Mouse (Mus musculus) heart, adult 2 months (tissue): ENCODE results near the gene Daam1. TPM values are rescaled to one million over a fixed set of nuclear protein-coding genes. Genes with fewer than 3 reads are reported as not detected.
A peak's percentile ranks its signal among the peaks of the same experiment; 100 is the strongest.

Source experiments
- DNase-seq, 2 experiments: peaks; one replicate each; pipeline ENCODE4 v3.0.0; 2021
- H3K27ac ChIP-seq: fragments of 200-600 bp; 2 replicates; pipeline ENCODE4 v1.8.1; 2022
- H3K27me3 ChIP-seq: fragments of 200-500 bp; 2 replicates; pipeline ENCODE4 v1.6.1; 2012; ENCODE audit warnings: mild to moderate bottlenecking, low read length, inconsistent platforms, mixed read lengths; ENCODE audit not compliant: control insufficient read depth, insufficient read depth
- H3K36me3 ChIP-seq: fragments of 200-500 bp; 2 replicates; pipeline ENCODE4 v1.6.1; 2012; ENCODE audit warnings: low read length, inconsistent platforms; ENCODE audit not compliant: control insufficient read depth, insufficient read depth
- H3K4me1 ChIP-seq: fragments of 200-500 bp; 2 replicates; pipeline ENCODE4 v1.6.1; 2011; ENCODE audit warnings: low read length; ENCODE audit not compliant: control insufficient read depth, insufficient read depth
- H3K4me3 ChIP-seq: fragments of 200-600 bp; 2 replicates; pipeline ENCODE4 v1.8.1; 2022
- H3K79me2 ChIP-seq: fragments of 200-500 bp; replicated peaks from 2 replicates; pipeline ENCODE4 v1.6.1; 2012; ENCODE audit warnings: mild to moderate bottlenecking, inconsistent platforms, low read length, moderate library complexity, mixed read lengths; ENCODE audit not compliant: control insufficient read depth, insufficient read depth
- H3K9ac ChIP-seq: fragments of 200-500 bp; 2 replicates; pipeline ENCODE4 v1.6.1; 2012; ENCODE audit warnings: low read depth, mild to moderate bottlenecking, control low read depth, inconsistent platforms, low read length, mixed read lengths
- CTCF ChIP-seq: fragments of 200-600 bp; IDR thresholded peaks from 2 replicates; pipeline ENCODE4 v1.8.1; 2022; ENCODE audit warnings: antibody characterized with exemption, mild to moderate bottlenecking, moderate library complexity
- EP300 ChIP-seq: fragments of 200-500 bp; IDR thresholded peaks from 2 replicates; pipeline ENCODE4 v1.6.1; 2011; ENCODE audit warnings: low read depth, low read length, control low read depth; ENCODE audit not compliant: insufficient read depth
- POLR2A ChIP-seq: fragments of 200-500 bp; IDR thresholded peaks from 2 replicates; pipeline ENCODE4 v1.6.1; 2011; ENCODE audit warnings: mild to moderate bottlenecking, low read depth, low read length, control low read depth; ENCODE audit not compliant: insufficient read depth
- WGBS: fragments of 180-500 bp; shearing (Covaris S2); methylation state at CpG from one replicate; pipeline ENCODE4 v1.1.7; 2018; 5-methylcytosine and 5-hydroxymethylcytosine counted together
- intact Hi-C: fragments of 180-260 bp; cut with DNase I; formaldehyde crosslinking; loops from one replicate; pipeline ENCODE4 v1.15.1; 2025
- polyA plus RNA-seq: library from polyadenylated mRNA; depleted of rRNA; stranded (reverse); fragments of >200 nt; gene quantifications from 2 replicates; pipeline ENCODE4 v1.2.3, GENCODE M21; 2012
- total RNA-seq, 2 experiments: library from RNA; stranded (reverse); gene quantifications; 2 replicates each; pipeline ENCODE4 v1.2.3; 2021

The Daam1 gene
- total and polyA plus RNA-seq, 3 experiments, result 13.1 to 77.6 (median 67.2) TPM

- H3K36me3 ChIP-seq, result no peaks in the 10 kb centered on the region
- no peak for DNase-seq
- TF ChIP-seq CTCF (peak; percentile 40), POLR2A (no peak)
- H3K4me3 ChIP-seq, result no peak overlapping the region
- intact Hi-C loops, result no loop called here
- no peaks in the 10 kb centered on the region for H3K79me2 ChIP-seq
- no peaks in the 10 kb centered on the region for H3K27me3 ChIP-seq
- no peak overlapping the region for H3K27ac ChIP-seq
- no peak overlapping the region for H3K9ac ChIP-seq
- peaks cover 5% of the 10 kb centered on the region for H3K4me1 ChIP-seq
- WGBS, result 92% methylated on average over 6 of the region's 6 CpGs
These were observed 181.2 kb downstream of the Daam1 start for GRCm38 (mm10) chr12:72012126-72012525.

GRCm38 (mm10) chr12:72013711-72014354 is 183.0 kb downstream of the Daam1 start:
- Histone ChIP-seq H3K9ac (no peak overlapping the region), H3K79me2 (no peaks in the 10 kb centered on the region), H3K27ac (peak overlapping the region; percentile 73), H3K4me1 (peaks cover 5% of the 10 kb centered on the region), H3K4me3 (peak overlapping the region; percentile 8), H3K27me3 (no peaks in the 10 kb centered on the region), H3K36me3 (no peaks in the 10 kb centered on the region)
- no peak for TF ChIP-seq EP300
- TF ChIP-seq CTCF, result no peak
- TF ChIP-seq POLR2A, result no peak
- intact Hi-C loops, result no loop called here
- peak in 1 of 2 experiments; percentile 15 for DNase-seq
- 40% methylated on average over 13 of the region's 13 CpGs for WGBS

- Histone ChIP-seq H3K27ac (peak overlapping the region; percentile 73), H3K9ac (no peak overlapping the region), H3K36me3 (no peaks in the 10 kb centered on the region), H3K79me2 (no peaks in the 10 kb centered on the region), H3K4me3 (peak overlapping the region; percentile 2; the same call in 1 of the 2 replicates), H3K27me3 (no peaks in the 10 kb centered on the region), H3K4me1 (peaks cover 5% of the 10 kb centered on the region)
- 36% methylated on average over 10 of the region's 10 CpGs for WGBS
- peak in 1 of 2 experiments; percentile 17 for DNase-seq
- intact Hi-C loops, result no loop called here
- TF ChIP-seq CTCF (no peak), POLR2A (0 out of 2 replicates have a peak, but pooled peaks have one; percentile 14)
These were observed 183.5 kb downstream of the Daam1 start for GRCm38 (mm10) chr12:72014355-72014776.

- H3K4me1 ChIP-seq, result peaks cover 5% of the 10 kb centered on the region
- H3K27me3 ChIP-seq, result no peaks in the 10 kb centered on the region
- TF ChIP-seq CTCF (no peak), EP300 (no peak), POLR2A (no peak)
- no peaks in the 10 kb centered on the region for H3K36me3 ChIP-seq
- WGBS, result 71% methylated on average over 5 of the region's 5 CpGs
- H3K9ac ChIP-seq, result no peak overlapping the region
- intact Hi-C loops, result no loop called here
- H3K27ac ChIP-seq, result no peak overlapping the region
- no peak overlapping the region for H3K4me3 ChIP-seq
- H3K79me2 ChIP-seq, result no peaks in the 10 kb centered on the region
- no peak for DNase-seq
These were observed 184.4 kb downstream of the Daam1 start for GRCm38 (mm10) chr12:72015296-72015695.

DNA sequence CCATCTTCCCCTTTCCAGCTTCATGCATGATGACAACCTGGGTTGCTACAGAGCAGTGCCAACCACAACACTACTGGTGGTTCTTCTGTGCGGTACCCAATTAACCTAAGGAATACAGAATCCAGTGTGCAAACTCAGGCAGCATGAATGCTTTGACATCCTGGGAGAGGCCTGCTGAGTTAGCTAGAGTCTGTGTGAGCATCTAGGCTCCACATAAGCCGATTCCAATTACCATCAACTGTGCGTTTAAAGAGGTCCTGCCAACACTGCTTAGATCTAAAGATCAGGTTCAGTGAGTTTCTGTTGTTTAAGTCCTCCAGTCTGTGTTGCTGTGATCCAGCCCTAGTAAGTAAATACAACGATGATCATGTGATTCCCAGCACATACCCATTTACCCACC is 189.4 kb downstream of the Daam1 start:
- intact Hi-C loops, result no loop called here
- no peak overlapping the region for H3K9ac ChIP-seq
- DNase-seq, result no peak
- no peaks in the 10 kb centered on the region; the same call in none of the 2 replicates for H3K4me1 ChIP-seq
- no peaks in the 10 kb centered on the region for H3K27me3 ChIP-seq
- no peaks in the 10 kb centered on the region for H3K79me2 ChIP-seq
- H3K4me3 ChIP-seq, result no peak overlapping the region
- 95% methylated on average over 4 of the region's 4 CpGs for WGBS
- no peak for TF ChIP-seq CTCF
- TF ChIP-seq EP300, result no peak
- TF ChIP-seq POLR2A, result no peak
- H3K27ac ChIP-seq, result no peak overlapping the region
- H3K36me3 ChIP-seq, result no peaks in the 10 kb centered on the region

DNA sequence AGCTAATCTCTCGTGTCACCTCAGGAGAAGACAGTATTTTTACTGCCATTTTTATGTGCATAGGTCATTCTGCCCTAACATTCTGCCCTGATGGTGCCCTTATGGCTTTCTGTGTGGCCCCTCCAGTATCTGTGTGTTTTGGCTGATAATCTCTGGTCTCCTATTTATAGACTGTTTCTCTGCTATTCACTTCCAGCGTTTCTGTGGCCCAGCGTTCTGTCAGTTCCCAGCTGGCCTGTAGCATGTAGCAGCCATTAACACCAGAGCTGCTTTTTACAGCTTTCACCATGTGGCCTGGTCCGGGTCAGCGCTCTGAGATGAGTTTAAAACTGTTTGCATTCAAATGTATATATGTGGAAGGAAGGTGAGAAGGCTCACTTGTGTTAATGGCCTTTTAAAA is 190.7 kb downstream of the Daam1 start:
- H3K4me1 ChIP-seq, result no peaks in the 10 kb centered on the region; the same call in none of the 2 replicates
- no peak overlapping the region for H3K9ac ChIP-seq
- no peaks in the 10 kb centered on the region for H3K36me3 ChIP-seq
- no peak for TF ChIP-seq POLR2A
- TF ChIP-seq EP300, result no peak
- TF ChIP-seq CTCF, result no peak
- DNase-seq, result peak in 1 of 2 experiments; percentile 21
- 29% methylated on average over 5 of the region's 5 CpGs for WGBS
- peak overlapping the region; percentile 49 for H3K27ac ChIP-seq
- no peaks in the 10 kb centered on the region for H3K27me3 ChIP-seq
- intact Hi-C loops, result no loop called here
- no peaks in the 10 kb centered on the region for H3K79me2 ChIP-seq
- H3K4me3 ChIP-seq, result no peak overlapping the region
